Mouse (Mus musculus) lung, adult 10 weeks (tissue): ENCODE results near the gene Rhox3h. TPM values are rescaled to one million over a fixed set of nuclear protein-coding genes. Genes with fewer than 3 reads are reported as not detected.

ENCODE experiments used
- polyA plus RNA-seq: library from polyadenylated mRNA; stranded (reverse); fragments of 350-450 nt; fragmentation: Illumina TruSeq; extraction: RNeasy Lipid Tissue Mini Kit (QIAGEN cat#74804); gene quantifications from one replicate; pipeline ENCODE4 v1.2.3, GENCODE M21; 2014; ENCODE audit warnings: low read depth, low replicate concordance; ENCODE audit not compliant: insufficient read depth

Gene Rhox3h
- not detected for polyA plus RNA-seq

DNA sequence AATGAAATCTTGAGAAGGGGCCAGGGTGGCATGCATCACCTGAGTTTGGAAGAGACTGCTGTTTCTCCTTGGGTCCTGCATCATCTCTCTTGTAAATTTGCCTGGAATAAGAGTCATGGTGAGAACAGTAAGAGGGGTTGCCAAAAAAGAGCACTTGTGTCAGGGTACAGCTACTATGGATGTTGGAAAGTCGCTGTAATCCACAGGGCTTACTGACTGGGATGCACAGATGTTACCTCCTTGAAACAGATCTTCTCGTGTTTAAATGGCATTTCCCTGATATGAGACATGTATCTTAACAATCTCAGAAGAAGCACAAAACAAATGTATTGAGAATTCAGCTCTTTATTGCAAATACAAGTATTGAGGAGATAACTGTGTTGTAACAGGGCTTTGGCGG, at the start of gene Rhox3h:
Rhox3h (minus strand) TSS at position 101 of the 400 bp plus-strand sequence.

DNA sequence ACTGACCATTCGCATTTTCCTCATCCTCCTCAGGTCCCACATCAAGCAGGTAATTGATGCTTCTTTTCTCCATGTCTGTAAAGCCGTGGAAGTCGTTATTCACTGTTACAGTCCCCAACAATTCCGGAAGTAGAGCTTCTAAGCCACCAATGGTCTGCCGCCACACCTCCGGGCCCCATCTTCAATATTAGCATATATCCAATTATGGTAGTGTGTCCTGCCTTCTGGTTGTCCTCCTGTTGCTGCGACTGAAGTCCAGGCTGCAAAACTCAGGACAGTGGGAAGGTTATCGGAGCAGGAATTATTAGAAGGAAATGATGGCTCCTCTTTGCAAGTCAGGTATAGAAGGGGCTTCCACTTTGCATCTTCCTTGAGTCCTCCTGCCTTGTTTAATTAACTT, 4.6 kb upstream of the Rhox3h start, which contains the start of gene Rhox2h:
Rhox2h (minus strand) TSS at position 101 of the 400 bp plus-strand sequence.

DNA sequence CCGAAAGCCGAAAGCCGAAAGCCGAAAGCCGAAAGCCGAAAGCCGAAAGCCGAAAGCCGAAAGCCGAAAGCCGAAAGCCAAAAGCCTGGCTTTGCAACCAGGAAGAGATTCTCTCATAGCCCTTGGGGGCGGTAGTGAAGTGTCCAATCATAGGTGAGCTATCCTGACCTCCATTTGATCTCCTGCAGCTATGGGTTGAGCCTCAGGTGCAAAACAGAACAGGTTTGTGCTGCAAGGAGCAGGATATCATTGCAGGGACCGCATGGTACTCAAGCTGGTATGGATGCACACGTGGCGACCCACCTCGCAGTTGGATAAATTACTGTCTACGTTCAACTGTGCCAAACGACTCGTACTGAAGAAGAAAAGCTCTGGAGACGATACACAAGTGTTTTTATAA, 17.3 kb downstream of the Rhox3h start, which contains the start of gene Rhox4g:
Rhox4g (minus strand) TSS at position 101 of the 400 bp plus-strand sequence.

DNA sequence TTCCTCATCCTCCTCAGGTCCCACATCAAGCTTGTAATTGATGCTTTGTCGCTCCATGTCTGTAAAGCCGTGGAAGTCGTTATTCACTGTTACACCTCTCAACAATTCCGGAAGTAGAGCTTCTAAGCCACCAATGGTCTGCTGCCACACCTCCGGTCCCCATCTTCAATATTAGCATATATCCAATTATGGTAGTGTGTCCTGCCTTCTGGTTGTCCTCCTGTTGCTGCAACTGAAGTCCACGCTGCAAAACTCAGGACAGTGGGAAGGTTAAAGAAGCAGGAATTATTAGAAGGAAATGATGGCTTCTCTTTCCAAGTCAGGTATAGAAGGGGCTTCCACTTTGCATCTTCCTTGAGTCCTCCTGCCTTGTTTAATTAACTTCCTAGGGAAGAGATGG, 25.2 kb downstream of the Rhox3h start, which contains the start of gene Rhox2g:
Rhox2g (minus strand) TSS at position 101 of the 400 bp plus-strand sequence.

DNA sequence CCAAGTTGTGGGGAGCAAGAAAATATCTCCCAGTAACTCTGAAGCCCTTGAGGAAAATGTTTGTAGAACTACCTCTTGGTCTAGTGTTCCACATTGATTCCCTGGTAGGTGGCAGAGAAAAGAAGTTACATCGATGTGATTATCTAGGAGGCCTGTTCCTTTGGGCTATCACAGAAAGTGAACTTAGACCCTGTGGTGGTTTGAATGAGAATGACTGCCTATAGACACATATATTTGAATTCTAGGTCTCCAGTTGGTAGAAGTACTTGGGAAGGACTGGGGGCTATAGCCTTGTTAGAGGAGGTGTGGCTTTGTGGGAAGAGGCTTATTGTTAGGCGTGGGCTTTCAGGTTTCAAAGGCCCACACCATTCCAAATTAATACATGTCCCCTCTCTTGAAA, 40.1 kb downstream of the Rhox3h start, which contains the start of gene Rhox3g:
Rhox3g (minus strand) TSS at position 101 of the 400 bp plus-strand sequence.

Other genes with a start within 250 kb of the Rhox3h start
- not detected for gene Rhox4b, start 236.3 kb downstream of the Rhox3h start, polyA plus RNA-seq
- gene Rhox2c, start 215.1 kb downstream of the Rhox3h start, polyA plus RNA-seq: not detected
- gene Rhox3c, start 210.2 kb downstream of the Rhox3h start, polyA plus RNA-seq: not detected
- not detected for gene Rhox4c, start 188.4 kb downstream of the Rhox3h start, polyA plus RNA-seq
- not detected for gene Rhox2d, start 175.3 kb downstream of the Rhox3h start, polyA plus RNA-seq
- not detected for gene Rhox4d, start 154.4 kb downstream of the Rhox3h start, polyA plus RNA-seq
- gene Rhox2e, start 138.3 kb downstream of the Rhox3h start, polyA plus RNA-seq: not detected
- gene Rhox3e, start 126.7 kb downstream of the Rhox3h start, polyA plus RNA-seq: not detected
- gene Rhox4e, start 111.4 kb downstream of the Rhox3h start, polyA plus RNA-seq: not detected
- gene Rhox2f, start 97.4 kb downstream of the Rhox3h start, polyA plus RNA-seq: not detected
- not detected for gene Rhox3f, start 87.8 kb downstream of the Rhox3h start, polyA plus RNA-seq
- not detected for gene Rhox4f, start 61.1 kb downstream of the Rhox3h start, polyA plus RNA-seq
- gene Rhox3g, start 40.2 kb downstream of the Rhox3h start, polyA plus RNA-seq: not detected
- gene Rhox2g, start 25.3 kb downstream of the Rhox3h start, polyA plus RNA-seq: not detected
- not detected for gene Rhox4g, start 17.4 kb downstream of the Rhox3h start, polyA plus RNA-seq
- not detected for gene Rhox2h, start 4.5 kb upstream of the Rhox3h start, polyA plus RNA-seq
- 0.45 TPM for gene Rhox5, start 136.1 kb upstream of the Rhox3h start, polyA plus RNA-seq
- gene Rhox6, start 158.1 kb upstream of the Rhox3h start, polyA plus RNA-seq: not detected
- not detected for gene Rhox7a, start 162.9 kb upstream of the Rhox3h start, polyA plus RNA-seq
- gene Rhox8, start 210.2 kb upstream of the Rhox3h start, polyA plus RNA-seq: not detected
- not detected for gene Rhox7b, start 228.5 kb upstream of the Rhox3h start, polyA plus RNA-seq
- not detected for gene Rhox9, start 233.0 kb upstream of the Rhox3h start, polyA plus RNA-seq